Mouse (Mus musculus) layer of hippocampus, postnatal 10 days (tissue): ENCODE results near the gene Irak4. TPM values are rescaled to one million over a fixed set of nuclear protein-coding genes. Genes with fewer than 3 reads are reported as not detected.

Experiments
- DNase-seq, 2 experiments: peaks; one replicate each; pipeline ENCODE4 v3.0.0; 2021; ENCODE audit warnings: low spot score in 2 of 2
- long read RNA-seq: library from polyadenylated mRNA; stranded (forward); transcript quantifications from one replicate; pipeline ENCODE4 v2.0.0, GENCODE M21; 2023
- total RNA-seq, 2 experiments: library from RNA; stranded (reverse); gene quantifications; 2 replicates each; pipeline ENCODE4 v1.2.3; 2021

The Irak4 gene
- 1 to 10 TPM; 1.7 to 1.9 TPM for total RNA-seq
- long read RNA-seq, partial matches to known transcripts = 0 of 14 reads
- long read RNA-seq, other reads (novel, unspliced or antisense) = 14 of 14 reads

DNA sequence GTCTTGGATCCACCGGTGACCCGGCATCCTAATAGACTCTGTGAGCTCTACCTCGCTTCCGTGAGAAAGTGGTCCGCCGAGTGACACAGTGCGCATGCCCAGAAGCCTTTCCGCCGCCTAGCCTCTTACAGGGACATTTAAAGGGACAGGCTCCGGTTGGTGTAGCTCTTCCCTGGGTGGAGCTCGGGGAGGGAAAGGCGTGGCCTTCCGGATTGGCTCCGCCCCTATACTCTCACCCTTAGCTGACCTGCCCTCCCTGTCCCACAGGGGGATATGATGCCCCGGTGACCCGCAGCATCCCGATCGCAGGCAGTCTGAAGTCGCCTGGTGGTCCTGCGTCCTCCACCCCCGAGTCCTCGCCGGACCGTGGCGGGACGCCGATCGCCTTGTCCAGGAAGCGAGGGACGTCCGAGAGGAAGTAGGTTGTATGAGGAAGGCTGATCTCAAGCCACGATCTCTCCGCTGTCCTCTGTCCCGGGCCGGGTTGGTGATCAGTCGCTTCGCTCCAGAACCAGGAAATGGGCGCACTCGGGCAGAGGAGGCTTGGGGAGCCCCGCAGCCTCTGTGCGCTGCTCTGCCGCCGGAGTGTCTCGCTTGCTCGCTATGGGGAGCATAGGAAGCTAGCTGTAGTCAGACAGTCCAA is at the start of gene Irak4, which contains the start of gene Pus7l:
Gene Irak4, plus strand, starts transcription at position 235 of the 643 bp plus-strand sequence.
Gene Pus7l, minus strand, starts transcription at position 139 of the 643 bp plus-strand sequence.
- peak; percentile 91 to 93 for DNase-seq

DNA sequence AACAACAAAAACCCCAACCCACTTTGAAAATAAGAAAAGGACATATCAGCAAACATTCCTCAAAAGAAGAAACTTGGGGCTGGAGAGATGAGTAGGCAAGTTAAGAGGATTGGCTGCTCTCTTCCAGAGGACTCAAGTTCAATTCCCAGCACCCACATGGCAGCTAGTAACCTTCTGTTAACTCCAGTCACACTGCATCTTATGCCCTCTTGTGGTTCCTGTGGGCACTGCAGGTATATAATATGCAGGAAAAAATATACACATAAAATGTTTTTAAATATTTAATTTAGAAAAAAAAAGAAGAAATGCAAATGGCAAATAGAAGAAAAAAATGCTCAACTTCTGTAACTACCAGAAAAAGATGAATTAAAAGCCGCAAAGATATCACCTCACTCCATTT is 49.0 kb upstream of the Irak4 start:
- no peak for DNase-seq

DNA sequence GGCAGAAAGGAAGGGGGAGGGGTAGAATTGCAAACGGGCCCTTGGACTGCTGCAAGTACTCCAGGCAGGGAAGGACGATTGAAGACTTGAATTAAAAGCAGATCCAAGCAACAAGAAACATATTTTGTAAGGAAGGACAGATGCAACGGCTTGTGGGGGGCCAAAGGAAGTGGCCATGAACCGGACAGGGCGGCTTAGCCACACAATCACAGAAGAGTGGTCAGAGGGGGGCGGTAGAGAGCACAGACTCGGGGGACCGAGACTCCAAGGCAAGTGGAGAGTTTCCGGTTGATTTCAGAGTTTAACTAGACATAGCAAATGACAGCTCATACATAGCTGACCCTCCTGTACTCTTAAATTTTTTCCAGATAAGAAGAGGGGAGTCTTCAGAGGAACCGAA is 47.5 kb upstream of the Irak4 start:
- DNase-seq = no peak

DNA sequence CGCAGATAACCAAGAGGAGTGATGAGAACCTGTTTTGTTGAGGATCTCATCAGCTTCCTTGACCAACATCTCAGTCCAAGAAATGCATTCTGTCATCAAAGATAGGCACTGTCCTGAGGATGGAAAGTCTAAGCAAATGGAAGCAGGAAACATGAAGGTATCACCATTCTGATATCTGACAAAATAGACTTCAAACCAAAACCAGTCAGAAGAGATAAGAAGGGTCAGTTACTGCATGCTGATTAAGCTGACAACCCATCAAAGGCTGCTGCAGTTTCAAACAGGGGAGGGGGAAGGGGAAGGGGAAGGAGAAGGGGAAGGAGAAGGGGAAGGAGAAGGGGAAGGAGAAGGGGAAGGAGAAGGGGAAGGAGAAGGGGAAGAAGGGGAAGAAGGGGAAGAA is 44.2 kb upstream of the Irak4 start:
- no peak for DNase-seq

DNA sequence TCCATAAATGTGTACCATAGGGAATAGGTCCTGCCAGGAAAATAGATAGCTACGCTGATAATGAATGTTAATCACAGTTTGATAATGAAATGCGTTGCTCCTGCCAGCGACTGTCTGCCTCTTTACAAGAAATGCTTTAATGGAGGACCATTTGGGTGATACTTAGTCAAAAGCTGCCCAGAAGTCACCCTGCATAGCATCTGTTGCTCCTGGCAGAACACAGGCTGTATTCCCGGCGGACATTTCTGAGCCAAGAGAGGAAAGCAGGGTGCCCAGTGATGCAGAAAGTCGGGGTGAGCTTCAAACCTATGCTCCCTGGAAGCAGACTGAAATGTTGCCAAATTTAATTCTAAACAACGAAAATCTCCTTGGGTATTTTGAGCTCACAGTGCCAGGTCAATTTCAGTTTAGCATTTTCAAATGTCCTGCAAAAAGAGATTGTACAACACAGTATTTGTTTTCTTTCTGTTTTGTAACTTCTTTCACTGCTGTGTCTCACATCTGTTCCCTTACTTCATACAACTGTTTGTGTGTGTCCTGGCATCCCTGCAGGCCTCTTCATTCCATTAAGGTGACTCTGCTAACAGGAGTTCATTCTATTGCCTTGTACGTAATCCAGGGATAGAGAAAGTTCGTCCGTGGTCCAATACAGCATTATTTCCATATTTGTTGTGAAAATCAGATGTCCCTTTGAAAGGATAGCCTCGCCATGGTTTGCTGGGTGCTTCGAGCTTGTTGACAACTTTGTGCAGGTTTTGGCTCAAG is 39.8 kb upstream of the Irak4 start:
- DNase-seq = peak; percentile 14 to 20

DNA sequence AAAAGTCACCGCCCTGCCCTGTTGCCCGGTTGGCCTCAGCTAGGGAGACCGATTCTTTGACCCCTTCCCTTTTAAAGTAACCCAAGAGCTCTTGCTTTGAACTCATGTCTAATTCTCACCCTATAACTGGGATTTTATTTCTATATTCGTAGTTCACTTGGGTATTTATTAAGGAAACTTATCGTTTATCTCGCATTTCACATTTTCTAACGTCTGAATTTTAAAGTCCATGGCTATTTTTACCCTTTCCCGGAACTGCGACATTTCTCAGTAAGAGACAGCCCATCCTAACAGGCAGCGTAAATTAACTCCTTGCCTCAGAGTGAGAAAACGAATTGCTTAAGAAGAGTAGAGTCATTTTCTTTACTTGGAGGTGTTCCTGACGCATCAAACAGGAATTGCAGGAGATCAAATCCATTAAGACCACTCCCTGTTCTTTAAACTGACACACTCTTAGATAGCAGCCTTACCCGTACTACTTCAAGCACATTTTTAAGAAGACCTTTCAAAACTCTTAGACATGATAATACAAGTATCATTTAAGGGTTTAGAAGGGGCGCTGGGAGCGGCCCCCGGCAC is 25.4 kb upstream of the Irak4 start:
- DNase-seq = no peak

DNA sequence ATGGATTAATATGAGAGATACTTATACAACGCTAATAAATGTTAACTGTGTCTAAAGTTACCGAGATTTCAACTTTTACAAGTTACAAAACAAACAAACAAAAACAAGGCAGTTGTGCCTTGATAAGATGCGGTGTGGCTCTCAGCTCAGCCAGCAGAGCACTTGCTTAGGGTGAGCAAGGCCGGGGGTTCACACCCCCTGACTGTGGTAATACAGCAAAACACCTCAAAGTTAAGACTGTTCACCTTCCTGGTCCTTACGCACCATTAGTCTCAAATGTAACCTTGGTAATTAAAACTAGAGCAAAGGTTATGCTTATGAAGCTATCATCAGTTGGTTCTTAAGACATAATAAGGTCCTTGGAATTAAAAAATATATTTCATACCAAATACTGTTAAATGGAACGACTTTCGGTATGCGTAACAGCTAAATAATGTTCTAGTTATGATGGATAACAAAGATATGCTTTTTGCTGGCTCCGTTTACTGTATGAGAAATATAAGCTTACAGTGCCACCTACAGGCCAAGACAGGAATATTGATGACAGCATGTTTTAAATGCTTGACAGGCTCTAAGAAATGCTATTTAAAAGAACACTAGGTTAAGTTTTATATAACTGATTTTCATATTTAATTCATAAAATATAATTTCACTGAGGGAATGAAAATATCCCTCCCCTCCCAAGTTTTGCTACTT is 23.1 kb upstream of the Irak4 start:
- DNase-seq = peak; percentile 25 to 41

DNA sequence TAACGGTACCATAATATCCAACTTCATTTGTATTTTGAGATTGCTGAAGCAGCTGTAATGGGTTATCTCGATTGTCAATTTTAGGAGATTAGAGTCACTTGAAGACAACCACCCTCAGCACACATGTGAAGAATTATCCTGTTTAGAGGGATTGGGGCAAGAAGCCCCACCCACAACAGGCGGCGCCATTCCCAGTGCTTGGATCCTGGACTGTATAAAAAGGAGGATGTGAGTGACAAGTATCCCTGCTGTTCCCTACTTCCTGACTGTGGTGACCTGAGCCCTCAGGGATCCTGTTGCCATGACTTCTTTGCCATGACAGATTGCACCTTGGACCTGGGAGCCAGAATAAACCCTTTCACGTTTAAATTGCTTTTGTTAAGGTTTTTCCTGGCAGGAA is 22.5 kb upstream of the Irak4 start:
- no peak for DNase-seq

DNA sequence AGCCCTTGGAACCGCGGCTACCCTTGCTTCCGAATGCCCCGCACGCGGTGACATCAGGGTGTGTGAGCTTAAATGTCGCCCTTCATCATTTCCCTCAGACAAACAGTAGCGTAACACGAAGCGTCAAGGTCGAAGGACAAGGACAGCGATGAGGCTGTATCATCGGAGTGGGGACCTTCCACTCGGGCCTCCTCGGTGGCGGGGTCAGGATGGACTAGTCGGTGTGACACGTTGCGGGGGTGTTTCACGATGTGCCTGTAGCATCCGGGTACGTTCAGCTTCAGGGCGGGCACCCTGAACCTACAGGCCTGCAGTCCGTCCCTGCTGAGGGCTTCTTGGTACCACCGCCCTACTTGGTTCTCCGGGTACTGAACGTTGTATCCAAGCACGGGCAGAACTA is 20.2 kb upstream of the Irak4 start:
- DNase-seq = no peak

DNA sequence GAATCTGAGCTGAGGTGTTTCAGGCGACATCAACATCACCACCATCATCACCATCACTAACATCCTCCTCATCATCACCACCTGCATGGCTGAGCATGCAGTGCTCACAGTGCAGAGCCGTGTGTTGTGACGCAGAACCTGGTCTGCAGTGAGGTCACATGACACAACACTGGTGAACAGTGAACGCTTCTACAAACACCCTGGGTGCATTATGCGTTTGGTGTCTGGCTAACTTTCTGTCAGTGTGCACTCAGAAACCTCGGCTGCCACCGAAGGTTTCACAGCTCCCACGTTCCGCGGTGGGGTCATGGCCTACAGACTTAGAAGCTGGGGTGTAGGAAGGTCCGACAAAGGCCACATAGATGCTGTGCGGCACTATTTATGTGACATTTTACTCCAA is 18.5 kb upstream of the Irak4 start:
- no peak for DNase-seq

DNA sequence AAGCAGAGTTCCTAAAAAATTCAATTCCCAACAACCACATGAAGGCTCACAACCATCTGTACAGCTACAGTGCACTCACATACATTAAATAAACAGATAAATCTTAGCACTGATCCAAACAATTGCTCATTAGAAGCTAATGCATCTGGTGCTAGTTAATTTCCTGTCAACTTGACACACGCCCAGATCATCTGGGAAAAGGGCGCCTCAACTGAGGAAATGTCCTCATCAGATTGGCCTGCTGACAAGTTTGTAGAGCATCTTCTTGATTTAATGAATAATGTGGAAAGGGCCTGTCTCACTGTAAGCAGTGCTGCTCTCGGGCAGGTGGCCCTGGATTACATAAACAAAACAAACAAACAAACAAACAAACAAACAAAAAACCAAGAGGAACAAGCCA is 12.9 kb upstream of the Irak4 start:
- no peak for DNase-seq

DNA sequence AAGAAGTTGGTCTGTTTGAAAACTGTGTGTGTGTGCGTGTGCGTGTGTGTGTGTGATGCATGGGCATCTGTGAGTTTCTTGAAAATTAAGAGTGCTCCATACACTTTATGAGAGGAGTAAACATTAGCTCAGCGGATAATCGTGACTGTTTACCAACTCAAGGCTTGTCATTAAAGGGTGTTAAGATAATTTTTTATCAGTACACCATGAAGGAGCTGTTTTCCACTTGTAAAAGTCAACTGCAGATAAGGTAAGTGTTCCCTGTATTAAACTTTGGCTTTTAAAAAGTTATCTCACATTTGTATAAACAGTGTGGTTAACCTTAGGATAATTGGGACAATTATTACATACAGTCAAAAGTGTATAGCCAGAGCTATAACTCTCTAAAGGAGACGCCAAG is 11.1 kb upstream of the Irak4 start:
- no peak for DNase-seq

DNA sequence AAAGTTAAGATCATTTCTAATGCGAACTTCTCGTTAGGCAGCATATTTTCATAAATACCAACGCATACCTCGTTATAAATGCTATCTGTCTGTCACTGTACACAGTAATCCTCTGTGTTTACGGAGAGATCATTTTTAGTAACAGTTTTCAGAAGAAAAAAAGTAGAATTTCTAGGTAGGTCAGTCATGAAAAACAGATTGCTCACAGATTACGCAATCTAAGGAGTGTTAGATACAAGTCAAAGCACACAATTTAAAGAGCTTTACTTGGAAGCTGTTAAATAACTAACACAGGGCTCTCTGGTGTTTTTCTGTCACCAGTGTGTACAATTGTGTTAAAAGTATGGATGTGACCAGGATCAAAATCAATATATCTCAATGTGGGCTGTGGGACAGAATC is 10.5 kb upstream of the Irak4 start:
- DNase-seq = no peak

DNA sequence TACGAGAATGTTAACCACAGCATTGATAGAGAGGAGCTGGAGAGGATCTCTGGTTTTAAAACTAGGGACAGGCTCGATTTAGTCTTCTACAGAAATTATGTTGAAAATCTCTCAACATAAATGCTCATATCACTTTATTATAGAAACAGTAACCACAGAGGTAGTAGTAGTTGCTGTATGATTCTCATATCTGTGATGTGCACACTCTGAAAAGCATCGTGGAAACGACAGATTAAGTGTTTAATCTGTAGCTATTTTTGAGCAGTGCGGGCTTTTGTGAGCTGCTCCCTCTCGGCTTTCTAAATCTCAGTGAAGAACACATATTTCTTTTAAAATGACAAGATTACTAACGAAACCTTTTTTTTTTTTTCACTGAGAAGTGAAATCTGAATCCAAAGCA is 7.9 kb upstream of the Irak4 start:
- DNase-seq = no peak

DNA sequence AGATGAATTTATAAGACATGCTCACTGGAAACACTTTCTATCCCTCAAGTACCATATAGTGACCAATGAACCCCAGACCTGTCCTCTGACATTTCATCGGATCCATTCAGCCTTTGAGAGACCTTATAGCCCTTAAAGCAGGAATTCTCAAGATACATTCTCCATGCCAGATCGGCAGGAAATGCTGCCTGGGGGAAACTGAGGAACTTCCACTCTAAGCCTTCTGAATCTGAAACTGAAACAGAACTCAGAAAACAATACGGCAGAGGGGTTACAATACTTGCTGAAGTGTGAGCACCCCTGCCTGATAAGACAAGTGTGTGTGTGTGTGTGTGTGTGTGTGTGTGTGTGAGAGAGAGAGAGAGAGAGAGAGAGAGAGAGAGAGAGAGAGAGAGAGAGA is 4.1 kb upstream of the Irak4 start:
- no peak for DNase-seq

DNA sequence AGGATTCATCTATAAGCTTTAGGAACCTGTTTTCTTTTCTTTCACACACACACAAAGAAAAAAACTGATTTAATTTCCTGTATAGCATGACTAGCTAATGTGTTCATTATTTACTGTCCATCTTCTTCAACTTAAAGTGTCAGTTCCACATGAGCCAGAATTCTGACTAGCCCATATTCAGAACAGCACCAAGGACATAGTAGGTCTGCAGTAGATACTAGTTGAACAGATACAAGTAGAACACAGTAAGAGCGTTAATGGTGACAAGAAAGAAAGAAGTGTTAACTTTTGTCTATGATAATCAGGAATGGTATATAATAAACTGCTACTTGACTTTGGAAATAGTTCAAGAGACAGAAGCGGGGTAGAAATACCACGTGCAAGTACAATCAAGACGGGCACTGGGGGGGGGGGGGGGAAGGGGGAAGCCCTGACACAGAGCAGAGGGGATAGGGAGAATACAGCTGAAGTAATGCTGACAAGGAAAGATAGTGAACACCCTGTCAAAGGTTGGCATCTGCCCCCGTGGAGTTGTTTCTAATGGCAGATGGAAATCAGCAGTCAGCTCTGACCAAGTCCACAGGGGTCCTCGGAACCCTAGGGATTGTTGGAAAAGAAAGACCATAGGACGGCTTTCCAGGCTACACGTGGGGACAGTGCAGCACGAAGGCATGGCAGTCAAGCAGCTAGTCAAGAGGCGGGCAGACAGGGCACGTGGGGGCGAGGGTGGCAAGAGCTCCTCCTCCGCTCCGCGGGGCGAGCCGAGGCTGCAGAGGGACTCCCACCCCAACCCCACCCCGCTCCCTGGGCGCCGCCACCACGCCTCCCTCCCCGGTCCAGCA is 655 bp upstream of the Irak4 start:
- no peak for DNase-seq

DNA sequence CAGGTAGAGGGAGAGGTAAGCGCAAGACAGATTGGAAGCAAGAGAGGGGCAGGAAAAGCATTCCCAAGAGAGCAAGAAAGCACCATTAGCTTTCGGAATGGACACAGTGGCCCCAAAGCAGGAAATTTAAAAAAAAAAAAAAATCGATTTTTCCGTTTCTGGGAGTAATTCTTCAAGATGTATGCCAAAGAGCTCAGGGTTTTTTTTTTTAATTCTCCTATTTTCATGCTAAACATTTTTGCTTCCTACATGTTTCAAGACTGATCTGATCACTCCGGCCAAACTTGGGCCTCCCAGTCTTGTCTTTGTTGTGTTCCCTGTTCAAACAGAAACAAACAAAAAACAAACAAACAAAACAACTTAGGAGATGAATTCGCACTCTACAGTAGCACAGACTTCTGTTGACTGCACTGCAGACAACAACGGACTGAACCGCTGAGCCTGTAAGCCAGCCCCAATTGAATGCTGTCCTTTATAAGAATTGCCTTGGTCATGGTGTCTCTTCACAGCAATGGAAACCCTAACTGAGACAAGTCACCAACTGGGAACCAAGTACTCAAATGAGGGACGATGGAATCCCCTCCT is 701 bp downstream of the Irak4 start:
- DNase-seq = no peak

DNA sequence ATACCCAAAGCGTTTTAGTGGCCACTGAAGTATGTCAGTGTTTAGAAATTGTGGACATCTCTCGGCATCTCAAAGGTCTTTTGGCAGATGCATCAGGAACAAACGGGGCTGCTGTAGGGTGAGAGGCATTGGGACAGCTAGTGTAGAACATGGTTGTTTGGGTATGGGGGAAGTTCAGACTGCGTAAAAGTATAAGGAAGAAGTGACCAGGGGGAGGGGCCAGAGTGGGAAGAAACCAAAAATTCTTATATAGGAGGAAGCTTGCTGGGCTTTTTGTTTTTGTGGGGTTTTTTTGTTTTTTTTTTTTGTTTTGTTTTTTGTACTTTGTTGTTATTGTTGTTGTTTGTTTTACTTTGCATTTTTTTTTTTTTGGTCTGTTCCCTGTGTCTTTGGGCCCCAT is 1.4 kb downstream of the Irak4 start:
- DNase-seq = no peak

DNA sequence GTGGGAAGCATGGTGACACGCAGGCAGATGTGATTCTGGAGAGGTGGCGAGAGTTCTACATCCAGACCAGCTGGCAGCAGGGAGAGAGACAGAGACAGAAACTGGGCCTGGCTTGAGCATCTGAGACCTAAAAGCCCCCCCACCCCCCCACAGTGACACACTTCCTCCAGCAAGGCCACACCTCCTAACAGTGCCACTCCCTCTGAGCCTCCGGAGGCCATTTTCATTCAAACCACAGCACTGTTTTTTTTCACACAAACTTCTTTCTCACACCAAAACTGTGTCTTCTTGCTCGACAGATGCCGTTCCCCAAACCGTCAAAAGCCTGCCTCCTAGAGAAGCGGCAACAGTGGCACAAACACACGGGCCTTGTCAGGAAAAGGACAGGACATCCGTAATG is 10.1 kb downstream of the Irak4 start:
- no peak for DNase-seq

DNA sequence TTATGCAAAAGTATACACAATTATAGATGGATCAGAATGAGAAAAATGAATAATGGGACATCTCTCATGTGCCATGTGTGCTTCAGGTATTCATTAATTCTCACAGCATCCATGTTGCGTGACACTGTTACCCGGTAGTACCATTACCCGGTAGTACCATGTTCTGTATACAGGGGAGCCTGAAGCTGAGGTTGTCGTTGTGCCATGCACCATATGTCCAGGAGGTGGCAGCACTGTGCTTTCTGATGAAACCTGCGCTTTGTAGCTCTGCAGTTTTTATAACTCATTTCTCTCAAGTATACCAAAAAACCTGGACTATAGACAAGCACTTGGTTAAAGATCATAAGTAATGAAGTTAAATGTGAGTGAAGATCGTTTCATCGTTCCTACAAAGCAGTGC is 14.0 kb downstream of the Irak4 start:
- DNase-seq = peak; percentile 93 to 96
